Mouse (Mus musculus): ENCODE measurements at regions not wholly inside any gene's neighbourhood (a gene's known extent, or its start where the extent isn't known, plus 50 kb on each side); places are given as distances from the start of the nearest gene placed in this dataset.

- TF ChIP-seq CTCF (IDR thresholded peaks at IDR 0.05; ENCODE audit: control insufficient read depth, insufficient read depth, insufficient read length) (no peak), USF1 (IDR thresholded peaks at IDR 0.05; ENCODE audit: low read depth) (no peak), MAX (IDR thresholded peaks at IDR 0.05) (no peak), MYOG (IDR thresholded peaks at IDR 0.05; ENCODE audit: control insufficient read depth, extremely low read depth, insufficient read length) (no peak)
Observed at GRCm38 (mm10) chr8:26507611-26508070, 388.3 kb downstream of the Gm45692 start.

Data from C2C12 (cell line).